Mouse (Mus musculus): ENCODE measurements at regions not wholly inside any gene's neighbourhood (a gene's known extent, or its start where the extent isn't known, plus 50 kb on each side); places are given as distances from the start of the nearest gene placed in this dataset.

GRCm38 (mm10) chr9:14173631-14174323 is 101.1 kb upstream of the Sesn3 start:
- DNase-seq (ENCODE audit: low read depth in 3 of 3, low spot score in 3 of 3) (no peak), ATAC-seq (ENCODE audit: insufficient read depth) (no peak)
- no peaks in the 10 kb centered on the region for H3K27me3 ChIP-seq (ENCODE audit: control insufficient read depth, insufficient read depth, low read length)
- H3K9me3 ChIP-seq (ENCODE audit: control insufficient read depth, low read length), result no peaks in the 10 kb centered on the region
- no peaks in the 10 kb centered on the region for H3K36me3 ChIP-seq (replicated peaks; ENCODE audit: control insufficient read depth, insufficient read depth, low read depth)
- no peak overlapping the region for H3K4me2 ChIP-seq (ENCODE audit: low read depth)
- H3K9ac ChIP-seq (replicated peaks), result no peak overlapping the region
- no peak overlapping the region for H3K27ac ChIP-seq
- WGBS (ENCODE audit: insufficient replicate concordance), result 35% methylated on average over 11 of the region's 11 CpGs
- no peak overlapping the region for H3K4me3 ChIP-seq (ENCODE audit: insufficient read depth in 1 of 2, low read depth in 2 of 2, low read length in 2 of 2)
- TF ChIP-seq CTCF (IDR thresholded peaks at IDR 0.05; ENCODE audit: low read depth) (no peak), EP300 (IDR thresholded peaks at IDR 0.05; ENCODE audit: low read depth) (no peak)
- H3K4me1 ChIP-seq (replicated peaks; ENCODE audit: control insufficient read depth in 2 of 2, insufficient read depth in 2 of 2, low read length in 1 of 2), result peaks cover 0 to 6% of the 10 kb centered on the region in 2 experiments; a peak in 2 of 4 replicates

- no peak for TF ChIP-seq CTCF (IDR thresholded peaks at IDR 0.05; ENCODE audit: low read depth)
- no peak for TF ChIP-seq EP300 (IDR thresholded peaks at IDR 0.05; ENCODE audit: low read depth)
- Histone ChIP-seq H3K27me3 (ENCODE audit: control insufficient read depth, insufficient read depth, low read length) (no peaks in the 10 kb centered on the region), H3K9ac (replicated peaks) (no peak overlapping the region), H3K27ac (no peak overlapping the region), H3K4me1 (replicated peaks; ENCODE audit: control insufficient read depth in 2 of 2, insufficient read depth in 2 of 2, low read length in 1 of 2) (peaks cover 0 to 6% of the 10 kb centered on the region in 2 experiments; a peak in 2 of 4 replicates), H3K4me3 (ENCODE audit: insufficient read depth in 1 of 2, low read depth in 2 of 2, low read length in 2 of 2) (no peak overlapping the region), H3K9me3 (ENCODE audit: control insufficient read depth, low read length) (no peaks in the 10 kb centered on the region), H3K4me2 (ENCODE audit: low read depth) (no peak overlapping the region), H3K36me3 (replicated peaks; ENCODE audit: control insufficient read depth, insufficient read depth, low read depth) (no peaks in the 10 kb centered on the region)
- WGBS (ENCODE audit: insufficient replicate concordance), result 50% methylated on average over 3 of the region's 3 CpGs
- ATAC-seq (ENCODE audit: insufficient read depth) (no peak), DNase-seq (ENCODE audit: low read depth in 3 of 3, low spot score in 3 of 3) (no peak)
Measured at GRCm38 (mm10) chr9:14174324-14175040, 100.4 kb upstream of the Sesn3 start.

GRCm38 (mm10) chr9:14175041-14175881 is 99.6 kb upstream of the Sesn3 start:
- no peak for ATAC-seq (ENCODE audit: insufficient read depth)
- Histone ChIP-seq H3K4me2 (ENCODE audit: low read depth) (no peak overlapping the region), H3K9me3 (ENCODE audit: control insufficient read depth, low read length) (no peaks in the 10 kb centered on the region), H3K36me3 (replicated peaks; ENCODE audit: control insufficient read depth, insufficient read depth, low read depth) (no peaks in the 10 kb centered on the region), H3K4me3 (ENCODE audit: insufficient read depth in 1 of 2, low read depth in 2 of 2, low read length in 2 of 2) (no peak overlapping the region), H3K27ac (no peak overlapping the region), H3K27me3 (ENCODE audit: control insufficient read depth, insufficient read depth, low read length) (no peaks in the 10 kb centered on the region), H3K4me1 (replicated peaks; ENCODE audit: control insufficient read depth in 2 of 2, insufficient read depth in 2 of 2, low read length in 1 of 2) (peaks cover 0 to 6% of the 10 kb centered on the region in 2 experiments; a peak in 2 of 4 replicates), H3K9ac (replicated peaks) (no peak overlapping the region)
- DNase-seq (ENCODE audit: low read depth in 3 of 3, low spot score in 3 of 3), result no peak
- TF ChIP-seq EP300 (IDR thresholded peaks at IDR 0.05; ENCODE audit: low read depth), result no peak
- 38% methylated on average over 11 of the region's 11 CpGs for WGBS (ENCODE audit: insufficient replicate concordance)

- no peak for ATAC-seq (ENCODE audit: insufficient read depth)
- H3K36me3 ChIP-seq (replicated peaks; ENCODE audit: control insufficient read depth, insufficient read depth, low read depth), result no peaks in the 10 kb centered on the region
- no peaks in the 10 kb centered on the region for H3K27me3 ChIP-seq (ENCODE audit: control insufficient read depth, insufficient read depth, low read length)
- no peaks in the 10 kb centered on the region for H3K9me3 ChIP-seq (ENCODE audit: control insufficient read depth, low read length)
- H3K9ac ChIP-seq (replicated peaks), result no peak overlapping the region
- peaks cover 0 to 5% of the 10 kb centered on the region in 2 experiments; a peak in 2 of 4 replicates for H3K4me1 ChIP-seq (replicated peaks; ENCODE audit: control insufficient read depth in 2 of 2, insufficient read depth in 2 of 2, low read length in 1 of 2)
- no peak for TF ChIP-seq CTCF (IDR thresholded peaks at IDR 0.05; ENCODE audit: low read depth)
- no peak for TF ChIP-seq EP300 (IDR thresholded peaks at IDR 0.05; ENCODE audit: low read depth)
- no peak overlapping the region for H3K4me3 ChIP-seq (ENCODE audit: insufficient read depth in 1 of 2, low read depth in 2 of 2, low read length in 2 of 2)
- DNase-seq (ENCODE audit: low read depth in 3 of 3, low spot score in 3 of 3), result no peak
- WGBS (ENCODE audit: insufficient replicate concordance), result 56% methylated on average over 1 of the region's 1 CpGs
- H3K4me2 ChIP-seq (ENCODE audit: low read depth), result no peak overlapping the region
- no peak overlapping the region for H3K27ac ChIP-seq
Measured at GRCm38 (mm10) chr9:14179777-14180176, 95.1 kb upstream of the Sesn3 start.

- H3K27me3 ChIP-seq (ENCODE audit: control insufficient read depth, insufficient read depth, low read length), result no peaks in the 10 kb centered on the region
- no peaks in the 10 kb centered on the region; a peak in 2 of 4 replicates for H3K4me1 ChIP-seq (replicated peaks; ENCODE audit: control insufficient read depth in 2 of 2, insufficient read depth in 2 of 2, low read length in 1 of 2)
- H3K27ac ChIP-seq, result no peak overlapping the region
- ATAC-seq (ENCODE audit: insufficient read depth) (no peak), DNase-seq (ENCODE audit: low read depth in 3 of 3, low spot score in 3 of 3) (no peak)
- no peak for TF ChIP-seq EP300 (IDR thresholded peaks at IDR 0.05; ENCODE audit: low read depth)
- TF ChIP-seq CTCF (IDR thresholded peaks at IDR 0.05; ENCODE audit: low read depth), result no peak
- WGBS (ENCODE audit: insufficient replicate concordance), result 62% methylated on average over 4 of the region's 4 CpGs
- H3K36me3 ChIP-seq (replicated peaks; ENCODE audit: control insufficient read depth, insufficient read depth, low read depth), result no peaks in the 10 kb centered on the region
- no peak overlapping the region for H3K9ac ChIP-seq (replicated peaks)
- H3K4me3 ChIP-seq (ENCODE audit: insufficient read depth in 1 of 2, low read depth in 2 of 2, low read length in 2 of 2), result no peak overlapping the region
- H3K9me3 ChIP-seq (ENCODE audit: control insufficient read depth, low read length), result no peaks in the 10 kb centered on the region
- H3K4me2 ChIP-seq (ENCODE audit: low read depth), result no peak overlapping the region
Measured at GRCm38 (mm10) chr9:14184261-14184660, 90.6 kb upstream of the Sesn3 start.

Data from liver, embryonic 14.5 days (tissue).